Mouse (Mus musculus) ES-E14 (cell line): ENCODE measurements around the gene Mctp2. TPM values are rescaled to one million over a fixed set of nuclear protein-coding genes. Genes with fewer than 3 reads are reported as not detected.

Experiments used
- DNase-seq: peaks from one replicate; pipeline ENCODE4 v3.0.0-alpha.2; 2013; ENCODE audit warnings: low read depth, low spot score
- H3K27ac ChIP-seq: 2 replicates; pipeline ENCODE4 v1.5.1; 2012; ENCODE audit warnings: low read depth, mild to moderate bottlenecking, low read length, moderate library complexity, mixed read lengths; ENCODE audit not compliant: poor library complexity, insufficient read depth, severe bottlenecking
- H3K36me3 ChIP-seq: 2 replicates; pipeline ENCODE4 v1.6.1; 2012; ENCODE audit warnings: mild to moderate bottlenecking, low read length, moderate library complexity, mixed read lengths; ENCODE audit not compliant: control insufficient read depth, poor library complexity, insufficient read depth, severe bottlenecking
- H3K4me1 ChIP-seq, 2 experiments: fragments of 150-350 bp in 1 of 2; sonication (generic) in 1 of 2; 2 replicates each; pipeline ENCODE4 v1.6.1; 2012; ENCODE audit warnings: low read length in 2 of 2, mild to moderate bottlenecking in 1 of 2, mixed read lengths in 1 of 2; ENCODE audit not compliant: control insufficient read depth in 2 of 2, insufficient read depth in 2 of 2, poor library complexity in 1 of 2
- H3K4me3 ChIP-seq, 2 experiments: fragments of 150-350 bp in 1 of 2; sonication (generic) in 1 of 2; 2 replicates each; pipeline ENCODE4 v1.5.1; 2012; ENCODE audit warnings: low read length in 2 of 2, low read depth in 1 of 2, mild to moderate bottlenecking in 1 of 2, mixed read lengths in 1 of 2; ENCODE audit not compliant: insufficient read depth in 1 of 2, poor library complexity in 1 of 2, severe bottlenecking in 1 of 2
- H3K9ac ChIP-seq: 2 replicates; pipeline ENCODE4 v1.6.1; 2012; ENCODE audit warnings: low read depth, mild to moderate bottlenecking, low read length, mixed read lengths; ENCODE audit not compliant: poor library complexity, insufficient read depth, severe bottlenecking
- H3K9me3 ChIP-seq: fragments of 150-350 bp; sonication (generic); 2 replicates; pipeline ENCODE4 v1.6.1; 2012; ENCODE audit warnings: low read depth, mild to moderate bottlenecking, low read length; ENCODE audit not compliant: control insufficient read depth, insufficient read depth
- CHD2 ChIP-seq: IDR thresholded peaks from 2 replicates; pipeline ENCODE4 v1.6.1; 2014; ENCODE audit warnings: mild to moderate bottlenecking, low read depth, low read length, inconsistent platforms
- HCFC1 ChIP-seq: IDR thresholded peaks from 2 replicates; pipeline ENCODE4 v1.6.1; 2012; ENCODE audit warnings: low read length, inconsistent platforms, borderline replicate concordance; ENCODE audit not compliant: insufficient read depth
- MAFK ChIP-seq: IDR thresholded peaks from 2 replicates; pipeline ENCODE4 v1.6.1; 2014; ENCODE audit warnings: mild to moderate bottlenecking, low read depth, low read length, inconsistent platforms; ENCODE audit not compliant: insufficient read depth
- ZC3H11A ChIP-seq: IDR thresholded peaks from 2 replicates; pipeline ENCODE4 v1.6.1; 2012; ENCODE audit warnings: low read depth, mild to moderate bottlenecking, inconsistent platforms, low read length, borderline replicate concordance
- ZNF384 ChIP-seq: IDR thresholded peaks from 2 replicates; pipeline ENCODE4 v1.6.1; 2012; ENCODE audit warnings: low read depth, low read length, inconsistent platforms
- in situ Hi-C, 2 experiments: fragments of 600-800 bp; cut with MboI; formaldehyde crosslinking; loops; one replicate each; pipeline ENCODE4 v1.15.1; 2025; ENCODE audit warnings: low sequenced_read_pairs in 2 of 2, inconsistent platforms in 1 of 2; ENCODE audit not compliant: unreplicated experiment in 2 of 2
- total RNA-seq: library from RNA; depleted of rRNA; stranded (reverse); fragments of 300-350 nt; gene quantifications from 2 replicates; pipeline ENCODE4 v1.2.3, GENCODE M21; 2012

The Mctp2 gene
- total RNA-seq, 1 experiment = 6.2 TPM

DNA sequence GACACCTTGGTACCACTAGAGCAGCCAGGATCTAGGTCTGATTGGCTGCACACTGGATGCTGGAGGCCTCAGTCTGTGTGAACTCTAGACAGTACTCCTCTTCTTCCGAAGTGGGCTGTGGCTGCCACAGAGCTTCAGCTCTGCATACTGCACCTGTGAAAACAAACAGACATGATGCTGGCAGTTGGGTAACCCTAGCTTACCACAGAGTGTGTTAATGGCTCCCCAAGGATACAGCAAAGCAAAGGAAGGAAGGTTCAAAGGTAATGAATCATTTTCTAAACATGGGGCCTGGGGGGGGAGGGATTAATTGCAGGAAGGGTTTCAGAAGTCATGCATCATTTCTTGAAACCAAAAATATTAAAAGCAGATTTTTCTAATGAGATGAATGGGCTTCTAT lies 225.7 kb downstream of the Mctp2 start:
- no peak overlapping the region for H3K4me3 ChIP-seq
- 0 out of 4 replicates have a peak, but pooled peaks cover 0 to 2% of the 10 kb centered on the region in 2 experiments for H3K4me1 ChIP-seq
- no peak for DNase-seq
- in situ Hi-C loops = no loop called here
- no peak overlapping the region for H3K27ac ChIP-seq
- no peaks in the 10 kb centered on the region for H3K36me3 ChIP-seq
- no peak for TF ChIP-seq MAFK
- no peak for TF ChIP-seq HCFC1
- no peak for TF ChIP-seq ZNF384
- no peak for TF ChIP-seq ZC3H11A
- no peak for TF ChIP-seq CHD2
- no peak overlapping the region for H3K9ac ChIP-seq
- no peaks in the 10 kb centered on the region for H3K9me3 ChIP-seq

DNA sequence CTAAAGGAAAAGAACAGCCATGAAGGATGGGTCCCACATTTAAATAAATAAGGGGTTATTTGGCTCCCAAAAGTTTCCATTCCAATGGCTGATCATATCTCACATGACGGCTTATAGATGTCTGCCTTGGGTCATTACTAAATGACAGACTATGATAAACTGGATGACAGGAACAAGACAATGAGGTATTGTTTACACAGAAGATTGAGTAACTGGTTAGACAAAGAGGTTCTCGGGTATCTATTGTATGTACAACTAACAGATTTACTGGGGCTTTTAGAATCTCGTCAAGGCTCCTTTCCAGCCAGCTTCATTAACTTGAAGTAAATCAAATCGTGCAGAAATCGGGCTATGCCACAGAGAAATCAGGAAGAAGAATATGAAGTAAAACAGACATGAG lies 227.5 kb downstream of the Mctp2 start:
- no peaks in the 10 kb centered on the region for H3K9me3 ChIP-seq
- H3K4me3 ChIP-seq = no peak overlapping the region
- in situ Hi-C loops = no loop called here
- TF ChIP-seq CHD2 (no peak), ZNF384 (no peak), ZC3H11A (no peak), MAFK (no peak), HCFC1 (no peak)
- H3K9ac ChIP-seq = no peak overlapping the region
- DNase-seq = no peak
- no peaks in the 10 kb centered on the region for H3K4me1 ChIP-seq
- no peaks in the 10 kb centered on the region for H3K36me3 ChIP-seq
- no peak overlapping the region for H3K27ac ChIP-seq

GRCm38 (mm10) chr7:72071418-72072184 lies 234.8 kb downstream of the Mctp2 start:
- Histone ChIP-seq H3K36me3 (no peaks in the 10 kb centered on the region), H3K9ac (no peak overlapping the region), H3K4me1 (no peaks in the 10 kb centered on the region), H3K4me3 (no peak overlapping the region), H3K27ac (no peak overlapping the region), H3K9me3 (no peaks in the 10 kb centered on the region)
- no peak for DNase-seq
- in situ Hi-C loops = no loop called here
- no peak for TF ChIP-seq CHD2
- TF ChIP-seq ZNF384 = no peak
- no peak for TF ChIP-seq ZC3H11A
- TF ChIP-seq HCFC1 = no peak
- TF ChIP-seq MAFK = no peak

DNA sequence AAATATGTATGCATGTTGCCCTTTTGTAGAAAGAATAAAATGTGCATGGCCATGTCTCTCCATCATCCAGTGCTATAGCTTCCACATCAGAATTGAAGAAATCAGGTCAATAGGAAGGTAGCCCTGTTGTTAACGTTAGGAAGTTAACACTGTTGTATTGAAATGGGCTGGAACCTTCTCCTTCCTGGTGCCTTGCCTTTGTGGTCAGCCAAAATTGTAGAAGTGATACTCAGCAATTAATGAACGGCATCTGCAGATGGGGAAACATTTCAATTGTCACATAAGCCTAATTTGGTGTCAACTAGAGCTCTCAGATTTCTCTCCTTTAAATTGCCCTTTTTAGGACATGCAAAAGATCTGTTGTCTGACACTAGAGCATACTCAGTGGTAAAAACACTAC lies 238.0 kb downstream of the Mctp2 start:
- H3K36me3 ChIP-seq = no peaks in the 10 kb centered on the region
- no peaks in the 10 kb centered on the region for H3K4me1 ChIP-seq
- in situ Hi-C loops = no loop called here
- DNase-seq = no peak
- H3K9ac ChIP-seq = no peak overlapping the region
- no peak for TF ChIP-seq CHD2
- no peak for TF ChIP-seq ZNF384
- TF ChIP-seq ZC3H11A = no peak
- no peak overlapping the region for H3K4me3 ChIP-seq
- H3K27ac ChIP-seq = no peak overlapping the region
- H3K9me3 ChIP-seq = no peaks in the 10 kb centered on the region

- no peak for TF ChIP-seq ZNF384
- no peak for TF ChIP-seq MAFK
- TF ChIP-seq ZC3H11A = no peak
- no peak for TF ChIP-seq CHD2
- no peak for TF ChIP-seq HCFC1
- Histone ChIP-seq H3K27ac (no peak overlapping the region), H3K9me3 (no peaks in the 10 kb centered on the region), H3K4me1 (no peaks in the 10 kb centered on the region), H3K4me3 (no peak overlapping the region), H3K9ac (no peak overlapping the region), H3K36me3 (no peaks in the 10 kb centered on the region)
- no peak for DNase-seq
- in situ Hi-C loops = no loop called here
These were observed 240.1 kb downstream of the Mctp2 start for GRCm38 (mm10) chr7:72066352-72066751.
